Mouse (Mus musculus) adrenal gland, adult 18-20 months (tissue): ENCODE data around the gene Slc25a28. TPM values are rescaled to one million over a fixed set of nuclear protein-coding genes. Genes with fewer than 3 reads are reported as not detected.

Experiments
- DNase-seq, 2 experiments: peaks; one replicate each; pipeline ENCODE4 v3.0.0; 2021 to 2022; ENCODE audit warnings: low spot score in 2 of 2
- long read RNA-seq, 2 experiments: library from polyadenylated mRNA; stranded (forward); transcript quantifications; one replicate each; pipeline ENCODE4 v2.0.0; 2021
- total RNA-seq, 2 experiments: library from RNA; stranded (reverse); gene quantifications; 1 replicate in 1 of 2; 2 replicates in 1 of 2; pipeline ENCODE4 v1.2.3; 2021

Slc25a28 gene
- 10 to 100 TPM; 57.5 to 78.5 TPM for total RNA-seq
- long read RNA-seq, experiment 1, transcript Slc25a28-201 (4 exons, 1,535 nt): major isoform, 28 of 37 reads
- long read RNA-seq, experiment 1, partial matches to known transcripts: 0 of 37 reads
- long read RNA-seq, experiment 1, other reads (novel, unspliced or antisense): 6 of 37 reads
- long read RNA-seq, experiment 2, transcript Slc25a28-201 (4 exons, 1,535 nt): major isoform, 49 of 71 reads
- long read RNA-seq, experiment 2, partial matches to known transcripts: 10 of 71 reads
- long read RNA-seq, experiment 2, other reads (novel, unspliced or antisense): 11 of 71 reads

DNA sequence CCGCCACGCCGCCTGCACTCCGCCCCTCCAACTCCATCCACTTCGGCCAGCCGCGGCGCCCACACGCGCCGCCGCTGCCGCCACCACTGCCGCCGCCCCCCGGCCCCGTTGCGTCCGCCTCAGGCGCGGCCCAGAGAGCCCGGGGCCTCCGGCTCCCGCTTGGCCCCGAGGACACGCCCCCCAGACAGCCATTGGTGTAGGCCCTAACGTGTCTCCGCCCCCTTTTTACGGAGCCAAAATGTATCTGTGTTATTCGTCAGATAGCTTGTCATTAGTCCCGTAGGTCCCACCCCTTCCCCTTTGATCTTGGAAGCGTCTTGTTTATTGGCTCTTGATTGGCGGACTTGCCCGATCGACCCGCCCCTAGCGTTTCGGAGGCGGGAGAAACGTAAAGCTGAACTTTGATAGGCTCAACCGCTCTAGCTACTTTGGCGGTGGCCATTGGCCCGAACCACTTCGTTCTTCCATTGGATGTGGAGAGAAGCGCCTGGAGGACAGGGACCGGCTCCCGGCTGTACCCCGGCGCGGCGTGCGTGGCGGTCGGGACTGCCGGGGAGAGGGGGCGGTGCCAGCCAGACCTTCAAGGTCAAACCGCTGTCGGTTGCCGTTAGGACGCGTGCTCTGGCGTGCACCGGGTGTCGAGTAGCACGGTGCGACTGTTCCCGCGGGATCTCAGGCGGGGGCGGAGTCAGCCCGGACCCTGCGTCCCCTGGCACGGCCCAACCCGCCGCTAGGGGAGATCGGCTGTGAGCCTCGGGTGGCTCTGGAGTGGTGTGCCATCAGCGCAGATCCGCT lies at the start of gene Slc25a28:
Slc25a28 (minus strand) TSS at position 152 of the 795 bp plus-strand sequence.
- DNase-seq: peak; percentile 89 to 94

DNA sequence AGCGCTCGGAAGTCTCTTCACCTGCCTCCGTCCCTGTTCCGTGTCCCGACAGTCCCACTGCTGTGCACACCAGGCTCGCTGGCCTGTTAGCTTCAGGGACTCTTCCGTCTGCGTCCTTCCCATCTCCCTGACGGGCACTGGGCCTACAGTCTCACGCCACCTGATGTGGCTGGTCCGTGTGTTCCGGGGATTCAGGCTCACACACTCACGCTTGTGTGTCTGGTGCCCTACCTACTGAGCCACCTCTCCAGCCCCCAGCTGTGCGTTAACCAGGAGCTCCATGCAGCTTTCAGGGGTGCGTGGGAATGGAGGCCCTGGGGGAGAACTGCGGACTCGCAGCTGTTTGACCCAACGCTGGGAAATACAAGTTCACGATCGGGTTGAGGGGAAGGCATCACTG lies 49.5 kb upstream of the Slc25a28 start:
- DNase-seq: no peak

DNA sequence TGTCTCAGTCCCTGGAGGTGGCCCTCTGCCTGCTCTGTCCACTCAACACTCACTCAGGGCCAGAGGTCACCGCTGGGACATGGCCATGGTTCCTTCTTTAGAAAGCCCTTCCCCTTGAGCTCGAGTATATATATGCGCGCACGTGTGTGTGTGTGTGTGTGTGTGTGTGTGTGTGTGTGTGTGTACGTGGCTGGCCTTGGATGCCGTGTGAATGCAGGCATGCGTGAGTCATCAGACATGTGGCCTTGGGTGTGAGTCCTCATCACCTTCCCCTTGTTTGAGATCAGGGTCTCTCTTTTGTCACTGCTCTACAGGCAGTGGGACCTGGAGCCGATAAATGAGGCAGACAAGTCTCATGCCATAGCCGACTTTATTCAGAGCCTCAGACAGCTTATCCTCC lies 48.8 kb upstream of the Slc25a28 start:
- DNase-seq: peak in 1 of 2 experiments; percentile 31

DNA sequence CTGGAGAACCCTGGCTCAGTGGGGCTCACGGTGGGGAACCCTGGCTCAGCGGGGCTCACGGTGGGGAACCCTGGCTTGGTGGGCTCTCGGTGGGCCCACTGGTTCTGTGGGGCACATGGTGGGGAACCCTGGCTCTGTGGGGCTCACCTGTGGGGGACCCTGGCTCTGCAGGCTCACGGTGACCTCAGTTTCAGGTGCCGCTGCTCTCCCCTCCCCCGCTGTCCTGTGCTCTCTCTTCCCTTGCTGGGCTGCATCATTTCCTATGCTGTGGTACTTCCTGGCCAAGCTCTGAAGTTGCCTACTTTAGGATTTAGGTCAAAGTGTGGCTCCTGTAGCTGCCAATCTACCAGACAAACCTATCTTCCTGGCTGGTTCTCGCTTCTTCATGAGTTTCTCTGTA lies 48.2 kb upstream of the Slc25a28 start:
- no peak for DNase-seq

DNA sequence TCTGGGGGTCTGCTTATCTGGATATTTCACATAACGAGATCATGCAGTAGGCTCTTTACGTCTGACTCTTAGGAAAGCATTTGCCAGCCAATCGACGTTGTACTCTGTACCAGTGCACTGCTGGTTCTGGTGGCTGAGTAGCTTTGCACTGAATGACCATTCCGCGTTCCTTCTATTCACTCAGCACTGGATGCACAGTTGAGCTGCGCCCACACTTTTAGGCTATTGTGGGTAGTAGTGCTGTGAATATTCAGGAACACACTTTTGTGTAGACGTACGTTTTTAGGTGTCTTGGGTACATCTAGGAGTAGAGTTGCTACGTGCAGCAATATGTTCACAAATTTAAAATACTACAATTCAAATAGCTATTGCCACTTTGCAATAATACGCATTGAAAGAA lies 45.4 kb upstream of the Slc25a28 start:
- DNase-seq: no peak

DNA sequence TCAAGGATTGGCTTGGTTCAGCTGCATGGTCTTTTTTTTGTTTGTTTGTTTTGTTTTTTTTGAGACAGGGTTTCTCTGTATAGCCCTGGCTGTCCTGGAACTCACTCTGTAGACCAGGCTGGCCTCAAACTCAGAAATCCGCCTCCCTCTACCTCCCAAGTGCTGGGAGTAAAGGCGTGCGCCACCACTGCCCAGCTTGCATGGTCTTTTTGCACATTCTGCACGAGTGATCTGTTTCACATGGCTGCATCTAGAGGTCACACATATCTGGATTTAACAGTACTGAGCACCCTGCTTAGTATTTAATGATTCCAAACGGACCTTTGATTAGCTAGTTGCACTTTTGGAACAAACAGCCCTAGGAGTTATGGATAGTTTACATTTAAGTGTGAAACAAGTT lies 37.3 kb upstream of the Slc25a28 start:
- no peak for DNase-seq

DNA sequence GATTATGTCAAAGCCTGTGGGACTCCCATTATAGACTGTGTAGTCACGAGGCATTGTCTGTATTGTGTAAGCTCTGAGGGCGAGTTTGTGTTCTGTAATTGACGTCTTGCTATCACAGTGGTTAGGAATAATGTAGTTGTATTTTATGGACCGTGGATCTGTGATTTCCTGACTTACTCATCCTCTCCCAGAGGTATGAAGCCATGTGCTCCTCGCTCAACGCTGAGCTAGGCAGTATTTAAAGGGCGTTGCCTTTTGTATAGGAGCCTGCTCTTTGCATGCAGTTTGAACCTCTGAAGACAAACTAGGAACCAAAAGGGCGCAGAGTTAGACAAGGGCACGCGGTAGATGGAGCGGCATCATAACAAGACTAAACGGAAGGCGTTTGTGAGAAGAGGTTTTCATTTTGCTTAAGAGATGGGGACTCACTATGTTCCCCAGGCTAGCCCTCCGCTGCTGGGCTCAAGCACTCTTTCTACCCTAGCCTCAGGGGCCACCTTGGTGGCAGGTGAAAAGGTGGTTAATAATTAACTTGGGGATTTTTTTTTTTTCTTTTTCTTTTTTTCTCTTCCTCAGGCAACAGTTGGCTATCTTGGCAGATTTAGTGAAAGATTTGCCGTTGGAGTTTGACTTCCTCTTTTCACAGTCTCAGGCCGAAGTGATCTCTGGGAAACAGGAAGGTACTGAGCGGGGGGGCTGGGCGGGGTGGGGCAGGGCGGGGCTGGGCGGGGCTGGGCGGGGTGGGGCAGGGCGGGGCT lies 36.7 kb upstream of the Slc25a28 start:
- no peak for DNase-seq

DNA sequence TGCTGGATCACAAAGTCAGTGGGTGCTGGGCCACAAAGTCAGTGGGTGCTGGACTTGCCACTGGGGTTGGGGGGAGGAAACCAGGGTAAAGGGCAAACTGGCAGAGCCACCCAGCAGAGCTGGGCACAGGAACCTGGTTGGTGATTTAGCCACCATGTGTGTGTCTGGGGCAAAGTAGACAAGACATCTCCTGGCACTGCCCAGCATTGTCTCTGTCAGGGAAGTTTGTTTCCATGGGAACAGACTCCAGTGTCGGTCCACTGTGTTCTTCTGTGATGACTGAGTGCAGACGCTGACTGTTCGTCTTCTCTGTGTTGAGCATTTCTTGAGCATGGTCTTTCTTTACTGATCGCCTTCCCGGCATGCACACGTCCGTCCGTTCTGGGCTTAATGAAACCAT lies 34.6 kb upstream of the Slc25a28 start:
- no peak for DNase-seq

DNA sequence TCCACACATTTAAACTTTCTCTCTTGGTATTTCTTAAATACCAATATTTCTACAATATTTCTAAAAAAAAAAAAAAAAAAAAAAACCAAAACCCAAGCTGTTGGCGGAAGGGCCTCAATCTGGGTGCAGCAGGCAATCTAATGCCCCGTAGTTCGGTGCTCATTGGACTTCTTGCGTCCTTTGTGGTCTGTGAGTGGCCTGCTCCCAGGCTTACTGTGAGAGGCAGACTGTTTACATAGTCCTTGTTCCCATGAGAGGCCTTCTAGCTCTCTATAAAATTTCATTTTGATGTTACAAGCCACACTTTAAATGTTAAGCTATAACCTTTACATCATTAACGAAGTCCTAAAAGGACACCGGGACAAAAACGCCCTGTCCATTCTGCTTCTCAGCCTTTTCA lies 33.5 kb upstream of the Slc25a28 start:
- no peak for DNase-seq

DNA sequence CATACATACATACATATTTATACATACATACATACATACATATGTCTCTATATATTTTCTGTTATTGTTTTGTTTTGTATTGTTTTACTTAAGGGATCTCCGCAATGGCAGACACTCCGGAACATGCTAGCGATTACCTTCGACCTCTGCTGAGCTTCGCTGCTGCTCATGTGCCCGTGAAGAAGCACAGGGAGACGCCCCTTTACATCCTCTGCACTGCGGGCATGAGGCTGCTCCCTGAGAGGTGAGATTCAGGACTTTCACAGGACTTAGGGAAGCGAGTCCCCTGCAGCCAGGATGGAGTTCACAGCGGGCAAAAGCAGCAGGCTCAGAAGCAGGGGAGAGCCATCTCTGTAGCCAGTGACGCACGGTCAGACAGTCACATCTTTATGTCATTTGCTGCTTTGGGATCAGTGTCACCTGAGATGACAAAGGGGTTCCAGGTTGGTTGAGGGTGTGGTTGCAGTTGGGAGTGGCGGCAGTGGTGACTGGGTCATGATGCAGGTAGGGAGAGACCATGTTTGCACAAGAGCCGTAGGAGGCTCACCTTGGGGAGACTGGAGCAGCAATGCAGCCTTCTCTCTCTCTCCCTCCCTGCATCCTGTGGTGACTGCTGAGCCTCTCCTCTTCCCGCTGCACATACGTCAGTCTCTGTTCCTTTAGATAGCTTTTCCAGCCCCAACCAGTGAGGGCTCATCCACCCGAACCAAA lies 30.3 kb upstream of the Slc25a28 start:
- no peak for DNase-seq

DNA sequence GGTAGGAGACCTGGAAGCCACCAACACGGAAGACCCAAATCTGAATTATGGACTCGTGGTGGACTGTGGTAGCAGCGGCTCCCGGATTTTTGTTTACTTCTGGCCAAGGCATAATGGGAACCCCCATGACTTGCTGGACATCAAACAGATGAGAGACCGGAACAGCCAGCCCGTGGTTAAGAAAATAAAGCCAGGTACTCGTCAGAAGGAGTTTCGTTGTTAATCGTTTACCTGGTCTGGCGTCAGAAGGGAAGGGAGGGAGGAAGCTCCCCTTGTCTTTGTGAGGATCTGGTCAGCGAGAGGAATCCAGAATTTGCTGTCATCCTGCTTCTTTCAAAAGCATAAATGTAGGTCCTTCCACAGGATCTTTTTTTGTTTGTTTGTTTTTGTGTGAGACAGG lies 29.5 kb upstream of the Slc25a28 start:
- DNase-seq: no peak

DNA sequence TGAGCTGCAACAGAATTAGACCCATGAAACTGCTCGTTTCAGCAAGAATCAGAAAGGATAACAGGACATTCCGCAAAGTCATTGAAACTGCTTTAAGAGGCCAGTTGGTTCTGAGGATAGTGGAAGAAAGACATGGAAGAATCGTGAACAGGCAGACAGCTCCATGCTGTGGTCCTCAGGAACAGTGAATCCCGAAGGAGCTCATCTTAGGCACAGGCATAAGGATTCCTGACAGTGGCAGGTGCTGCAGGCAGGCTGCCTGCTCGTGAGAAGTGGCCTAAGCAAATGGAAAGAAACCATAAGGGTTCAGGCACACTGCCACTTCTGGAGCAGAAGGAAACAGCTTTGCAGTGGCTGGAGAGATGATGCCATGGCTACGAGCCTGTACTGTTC lies 25.1 kb upstream of the Slc25a28 start:
- DNase-seq: no peak

DNA sequence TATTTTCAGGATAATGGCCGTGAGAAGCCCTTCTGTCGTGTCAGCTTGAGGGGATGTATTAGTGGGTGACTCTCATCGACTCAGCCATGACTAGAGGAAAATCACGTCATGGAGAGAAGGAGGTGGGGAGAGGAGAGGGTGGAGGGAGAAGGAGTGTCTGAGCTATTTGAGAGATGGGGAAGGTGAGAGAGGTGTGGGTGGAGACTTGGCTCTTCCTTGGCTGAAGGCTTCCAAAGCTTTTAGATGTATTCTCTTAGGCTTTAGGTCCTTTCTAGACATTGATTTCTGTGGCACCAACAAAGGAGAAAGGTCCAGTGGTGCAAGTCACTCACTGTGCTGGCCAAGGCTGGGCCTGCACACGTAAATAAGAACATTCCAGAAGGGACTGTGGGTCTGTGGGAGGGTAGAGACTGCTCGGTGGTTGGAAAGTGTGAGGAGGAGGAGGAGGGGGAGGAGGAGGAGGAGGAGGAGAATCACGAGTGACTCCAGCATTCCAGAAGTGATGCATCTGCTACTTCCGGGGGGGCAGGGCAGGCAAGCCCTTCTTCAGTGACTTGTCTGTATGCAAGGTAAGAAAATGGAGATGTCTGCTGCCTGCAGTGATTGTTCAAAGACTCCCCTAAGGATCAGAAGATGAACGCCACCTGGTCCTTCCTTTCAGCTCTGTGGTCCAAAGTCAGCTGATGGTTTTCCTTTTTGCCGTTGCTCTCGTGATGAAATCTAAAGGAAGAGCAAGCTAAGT lies 24.5 kb upstream of the Slc25a28 start:
- no peak for DNase-seq

DNA sequence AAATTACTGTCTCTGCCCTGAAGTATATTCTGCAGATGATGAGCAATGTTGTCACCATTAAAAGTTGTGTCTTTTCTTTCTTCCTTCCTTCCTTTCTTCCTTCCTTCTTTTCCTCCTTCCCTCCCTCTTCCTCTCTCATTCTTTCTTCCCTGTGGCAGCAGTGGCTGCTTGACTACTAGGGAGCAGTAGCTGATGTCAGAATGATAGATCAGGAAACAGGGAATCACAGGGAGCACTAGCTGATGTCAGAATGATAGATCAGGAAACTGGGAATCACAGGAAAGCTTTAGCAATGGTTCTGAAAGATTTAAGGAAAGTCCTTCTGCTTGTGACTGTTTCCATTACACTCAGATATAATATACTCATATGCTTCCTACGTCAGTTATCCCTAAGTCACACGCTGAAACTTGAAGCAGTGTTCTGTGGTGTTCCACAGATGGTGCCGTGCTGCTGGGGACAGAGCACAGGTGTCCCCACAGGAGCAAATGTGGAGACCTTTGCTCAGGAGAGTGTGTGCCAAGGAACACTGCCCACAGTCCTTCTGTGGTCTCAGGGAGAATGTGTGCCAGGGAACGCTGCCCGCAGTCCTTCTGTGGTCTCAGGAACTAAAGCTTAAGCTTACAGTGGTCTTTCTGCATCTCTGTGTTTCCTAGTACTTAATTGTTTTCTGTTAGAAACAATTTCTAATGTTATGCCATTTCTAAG lies 23.1 kb upstream of the Slc25a28 start:
- no peak for DNase-seq

DNA sequence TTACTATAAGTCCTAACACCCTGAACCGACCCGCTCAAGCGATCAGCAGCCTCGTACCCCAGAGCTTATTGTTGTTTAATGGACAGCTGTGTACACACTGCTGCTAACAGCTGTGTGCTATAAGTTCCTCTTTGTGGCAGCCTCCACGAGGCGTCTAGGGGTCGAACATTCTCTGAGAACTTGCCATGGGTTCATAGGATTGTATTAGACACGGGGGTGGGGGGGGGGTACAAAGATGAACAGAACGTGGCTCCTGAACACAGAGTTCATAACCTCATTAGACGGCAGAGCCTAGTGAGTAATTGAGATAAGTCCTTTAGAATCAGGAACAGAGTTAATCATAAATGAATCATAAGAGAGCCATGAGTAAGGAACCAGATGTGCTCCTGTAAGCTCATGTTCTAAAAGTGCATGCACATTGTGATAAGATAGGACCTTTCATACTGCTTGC lies 20.9 kb upstream of the Slc25a28 start:
- no peak for DNase-seq

DNA sequence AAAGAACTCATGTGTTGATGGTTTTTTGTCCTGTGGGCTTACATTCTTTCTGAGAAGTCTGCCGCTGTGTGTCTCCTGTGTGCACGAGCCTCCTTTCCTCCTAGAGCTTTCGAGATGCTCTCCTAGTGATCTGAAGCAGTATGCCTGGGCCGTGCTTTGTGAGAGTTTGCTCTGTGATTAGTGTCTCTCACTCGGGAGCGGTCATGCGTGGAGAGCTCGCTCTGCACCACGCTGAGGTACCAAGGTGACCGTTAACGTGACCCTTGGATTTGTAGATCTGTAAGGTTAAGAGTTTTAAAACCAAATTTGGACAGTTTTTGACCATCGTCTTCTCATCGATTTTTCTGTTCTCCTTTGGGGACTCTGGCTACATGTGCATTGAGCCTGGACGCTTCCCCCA lies 18.1 kb upstream of the Slc25a28 start:
- DNase-seq: no peak

DNA sequence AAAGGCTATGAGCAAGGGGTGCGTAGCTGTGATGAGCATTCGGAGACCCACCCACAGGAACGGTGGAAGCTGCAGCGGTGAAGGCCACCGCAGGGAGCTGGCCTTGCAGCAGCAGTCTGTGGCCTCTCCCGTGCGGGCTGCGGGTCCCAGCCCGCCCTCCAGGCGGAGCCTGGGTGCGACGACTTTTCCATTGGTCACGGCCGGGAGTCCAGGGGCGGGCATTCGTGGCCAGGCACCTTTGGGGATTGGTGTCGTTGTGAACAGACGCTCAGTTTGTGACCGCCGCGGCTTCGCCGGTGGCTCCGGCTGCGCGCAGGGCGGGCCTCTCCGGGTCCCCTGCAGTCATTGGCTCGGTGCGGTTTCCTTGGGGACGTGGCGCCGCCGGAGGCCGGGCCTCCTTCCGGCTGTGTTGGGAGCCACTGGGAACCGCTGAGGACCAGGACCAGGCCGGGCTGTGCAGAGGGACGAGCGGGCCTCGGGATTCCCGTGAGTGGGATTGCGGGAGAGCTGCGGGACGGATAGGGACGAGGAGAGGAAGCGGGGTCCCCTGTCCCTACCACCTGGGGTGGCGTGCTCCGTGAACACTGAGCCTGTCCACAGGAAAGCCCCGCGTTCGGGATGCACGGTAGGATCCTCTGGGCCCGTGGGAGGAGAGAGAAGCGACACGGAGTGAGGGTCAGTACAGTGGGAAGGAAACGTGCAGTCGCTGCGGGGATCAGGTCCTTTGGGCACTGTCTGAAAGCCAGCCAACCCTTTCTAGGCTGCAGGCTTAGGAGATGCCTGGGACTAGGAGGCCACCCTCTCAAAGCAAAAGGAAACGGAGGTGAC lies 15.0 kb upstream of the Slc25a28 start, which contains the start of gene Entpd7:
Entpd7 (plus strand) TSS at position 254 of the 828 bp plus-strand sequence.
- DNase-seq: peak; percentile 95

DNA sequence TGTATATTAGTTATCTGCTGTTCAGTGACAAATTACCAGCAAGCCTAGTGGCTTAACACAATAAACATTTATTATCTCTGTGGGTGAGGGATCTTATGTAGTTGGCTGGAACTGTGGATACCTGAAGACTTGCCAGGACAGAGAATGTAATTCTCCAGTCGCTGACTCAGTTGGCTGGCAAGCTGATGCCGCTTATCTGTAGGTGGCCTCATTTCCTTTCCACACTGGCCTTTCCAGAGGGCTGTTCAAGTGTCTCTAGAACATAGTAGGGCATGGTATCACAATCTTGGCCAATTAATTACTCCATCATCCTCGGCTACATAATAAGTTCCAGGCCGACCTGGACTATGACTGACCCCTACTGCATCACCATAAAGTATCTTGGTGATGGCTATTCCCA lies 6.9 kb upstream of the Slc25a28 start:
- no peak for DNase-seq

DNA sequence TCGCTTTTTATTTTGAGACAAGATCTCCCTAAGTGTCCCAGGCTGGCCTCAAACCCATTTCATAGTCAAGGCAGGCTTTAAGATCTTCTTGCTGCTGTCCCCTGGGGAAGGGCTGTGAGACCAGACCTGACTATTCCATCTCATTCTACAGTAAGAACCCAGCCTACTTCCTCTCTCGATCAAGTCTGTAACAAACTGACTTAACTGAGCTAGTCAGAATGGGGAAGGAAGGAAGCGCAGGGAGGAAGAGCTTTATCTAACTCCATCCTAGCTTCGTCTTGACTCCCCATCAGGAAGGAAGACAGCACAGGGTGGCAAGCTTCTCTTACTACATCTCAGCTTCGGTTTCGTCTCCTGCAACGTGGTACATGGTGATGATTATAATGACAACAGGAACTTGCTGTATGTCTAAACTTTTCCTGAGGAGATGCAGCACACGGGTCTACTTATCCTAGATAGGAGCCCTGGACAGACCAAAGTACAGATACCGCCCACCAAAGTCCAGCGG lies 4.8 kb upstream of the Slc25a28 start:
- no peak for DNase-seq
